In the genomic region with DNA sequence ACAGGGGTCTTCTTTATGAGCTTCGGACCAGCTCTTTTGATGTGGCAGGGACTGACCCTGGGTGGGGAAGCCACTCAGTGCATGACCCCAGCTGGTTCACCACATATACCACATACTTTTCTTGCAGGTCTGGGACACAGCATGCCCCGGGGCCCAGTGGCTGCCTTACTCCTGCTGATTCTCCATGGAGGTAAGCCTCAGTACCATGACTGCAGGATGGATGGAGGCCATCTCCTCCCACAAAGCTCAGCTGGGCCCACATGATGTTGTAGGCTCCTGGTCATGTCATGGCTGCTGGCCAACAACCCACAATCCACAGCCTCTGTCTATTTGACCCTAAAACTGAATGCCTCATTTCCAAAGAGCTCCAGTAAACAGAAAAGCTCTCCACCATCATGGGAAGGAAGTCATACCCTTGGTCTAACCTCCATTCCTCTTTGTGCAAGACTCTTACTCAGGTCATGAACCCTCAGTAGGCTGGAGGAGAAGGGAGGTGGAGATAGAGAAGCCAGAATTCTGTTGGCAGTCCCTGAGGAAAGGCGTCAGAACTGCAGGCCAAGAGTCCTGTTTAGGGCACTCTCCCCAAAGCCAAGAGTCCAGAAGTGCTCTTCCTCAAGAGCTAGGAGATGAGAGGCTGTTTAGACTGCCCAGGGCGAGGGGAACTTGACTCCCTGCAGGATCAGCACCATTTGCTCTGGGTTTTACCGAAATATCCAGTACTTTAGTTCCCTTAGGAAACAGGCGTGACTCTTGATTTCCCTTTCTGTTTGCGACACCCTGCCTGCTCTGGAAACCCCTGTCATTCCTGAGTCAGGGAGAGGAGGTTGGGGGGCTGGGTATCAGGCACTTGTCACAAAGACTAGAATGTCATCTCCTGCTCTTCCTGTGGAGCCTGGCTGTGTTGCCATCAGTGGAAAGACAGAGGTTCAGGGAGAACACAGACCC, we compare ENCODE assay signal across 22 mouse cellular contexts. TPM values are rescaled to one million over a fixed set of nuclear protein-coding genes. Genes with fewer than 3 reads are reported as not detected.
A peak's percentile ranks its signal among the peaks of the same experiment; 100 is the strongest.
DNase-seq lines count a peak whose midpoint lies in the region; ATAC-seq and TF ChIP-seq lines count a peak whose summit lies in the region.
"Had no signal": no experiment of that assay in that cellular context is flagged by ENCODE, and none has a peak within 500 bp of the region (broad histone marks: within the 10 kb centered on the region; RNA-seq: fewer than 3 reads in every experiment).

No protein-coding gene starts in this region.

- DNase-seq in liver, adult 2 months (ENCODE audit: extremely low read depth, low read depth, low spot score), result peak; percentile 36
- DNase-seq in 416B (ENCODE audit: low read depth), result peak; percentile 30
- DNase-seq in lung, postnatal 25 days (ENCODE audit: low spot score), result peak; percentile 51
- no peak for DNase-seq in T-cell, adult 2 months (ENCODE audit: low spot score)
- DNase-seq in gastrocnemius, postnatal 4 days (ENCODE audit: low spot score in 2 of 2), result no peak
- DNase-seq: adrenal gland, postnatal 10 days; cerebellum, adult 9-10 months; forebrain, postnatal 0 days; gastrocnemius, postnatal 25 days; kidney, adult 8-10 months; kidney, postnatal 14 days; liver; thymus, postnatal 14 days had no signal

- H3K9ac ChIP-seq in liver, adult 2 months (ENCODE audit: low read depth, low read length), result no peak overlapping the region
- no peak overlapping the region for H3K9ac ChIP-seq in liver, embryonic 12.5 days
- H3K9ac ChIP-seq: forebrain, postnatal 0 days; hindbrain, embryonic 15.5 days; midbrain, embryonic 12.5 days had no signal

- no peak for ATAC-seq in liver, embryonic 12.5 days
- ATAC-seq: activated CD4-positive, CD25-positive, alpha-beta regulatory T cell, adult 4 months; forebrain, postnatal 0 days had no signal

- H3K79me2 ChIP-seq in liver, adult 2 months (ENCODE audit: control insufficient read depth, insufficient read depth, low read length), result no peaks in the 10 kb centered on the region

- TF ChIP-seq POLR2A in liver, adult 2 months (IDR thresholded peaks at IDR 0.05; ENCODE audit: extremely low read depth, insufficient read depth, low read length), result no peak
- TF ChIP-seq POLR2A in bone marrow macrophage, adult 2 months (IDR thresholded peaks at IDR 0.05; ENCODE audit: borderline replicate concordance, low read depth, low read length), result no peak

- H3K4me1 ChIP-seq in liver, adult 2 months (ENCODE audit: control insufficient read depth, insufficient read depth, low read length), result no peaks in the 10 kb centered on the region
- H3K4me1 ChIP-seq in liver, embryonic 12.5 days, result no peaks in the 10 kb centered on the region
- peaks cover 29% of the 10 kb centered on the region for H3K4me1 ChIP-seq in bone marrow macrophage, adult 2 months (ENCODE audit: control insufficient read depth, insufficient read depth, low read length)
- H3K4me1 ChIP-seq: hindbrain, embryonic 15.5 days; midbrain, embryonic 12.5 days had no signal

- H3K27ac ChIP-seq in liver, adult 2 months (replicated peaks; ENCODE audit: insufficient read depth, low read depth, low read length), result peak overlapping the region; percentile 15; the same call in 1 of the 2 replicates
- H3K27ac ChIP-seq in liver, embryonic 12.5 days, result no peak overlapping the region
- peak overlapping the region; percentile 67 for H3K27ac ChIP-seq in bone marrow macrophage, adult 2 months (ENCODE audit: insufficient read depth, low read depth, low read length)
- H3K27ac ChIP-seq: forebrain, embryonic 10.5 days; heart, embryonic 10.5 days; hindbrain, embryonic 15.5 days; limb, embryonic 10.5 days; midbrain, embryonic 12.5 days had no signal

- no peaks in the 10 kb centered on the region for H3K9me3 ChIP-seq in liver, embryonic 12.5 days (replicated peaks)
- H3K9me3 ChIP-seq: forebrain, embryonic 10.5 days; G1E; heart, embryonic 10.5 days; hindbrain, embryonic 15.5 days; limb, embryonic 10.5 days; midbrain, embryonic 12.5 days had no signal

- WGBS in liver, adult 2 months, result 63% methylated on average over 7 of the region's 7 CpGs
- WGBS in liver, embryonic 12.5 days (ENCODE audit: insufficient replicate concordance), result 54% methylated on average over 7 of the region's 7 CpGs

- no peak overlapping the region for H3K4me3 ChIP-seq in liver, adult 2 months (ENCODE audit: insufficient read depth, low read depth, low read length)
- H3K4me3 ChIP-seq in liver, embryonic 12.5 days, result no peak overlapping the region
- H3K4me3 ChIP-seq in bone marrow macrophage, adult 2 months (ENCODE audit: insufficient read depth, low read length), result no peak overlapping the region
- H3K4me3 ChIP-seq: forebrain, embryonic 10.5 days; heart, embryonic 10.5 days; hindbrain, embryonic 15.5 days; limb, embryonic 10.5 days; midbrain, embryonic 12.5 days had no signal

- no peak overlapping the region for H3K4me2 ChIP-seq in liver, embryonic 12.5 days
- H3K4me2 ChIP-seq: hindbrain, embryonic 15.5 days; midbrain, embryonic 12.5 days had no signal

- H3K36me3 ChIP-seq in liver, adult 2 months (ENCODE audit: control insufficient read depth, insufficient read depth, low read length), result no peaks in the 10 kb centered on the region
- H3K36me3 ChIP-seq in liver, embryonic 12.5 days, result no peaks in the 10 kb centered on the region
- H3K36me3 ChIP-seq: forebrain, embryonic 10.5 days; G1E; heart, embryonic 10.5 days; hindbrain, embryonic 15.5 days; limb, embryonic 10.5 days; midbrain, embryonic 12.5 days had no signal

- no peaks in the 10 kb centered on the region for H3K27me3 ChIP-seq in liver, adult 2 months (ENCODE audit: control insufficient read depth, insufficient read depth, low read length)
- H3K27me3 ChIP-seq in liver, embryonic 12.5 days (replicated peaks), result no peaks in the 10 kb centered on the region
- H3K27me3 ChIP-seq: hindbrain, embryonic 15.5 days; midbrain, embryonic 12.5 days had no signal

- TF ChIP-seq CTCF in liver, adult 2 months (IDR thresholded peaks at IDR 0.05; ENCODE audit: low read depth, low read length), result no peak
- TF ChIP-seq CTCF in bone marrow macrophage, adult 2 months (IDR thresholded peaks at IDR 0.05; ENCODE audit: low read depth, low read length), result no peak

RNA-seq across cellular contexts. Expression of a gene that starts 19.8 kb away (rescaled TPM):
- 0.09 and 0.67 TPM in 2 replicates for total RNA-seq in liver, adult 2 months (2014; rRNA removed)
- polyA plus RNA-seq in liver, adult 2 months (2012; rRNA removed), result 0.62 and 1.2 TPM in 2 replicates
- polyA plus RNA-seq in liver, embryonic 12.5 days (2016; fragmentation: Nextera tagmentation; extraction: Ambion mirVana), result 1.1 and 1.4 TPM in 2 replicates
- 37.0 and 37.4 TPM in 2 replicates for polyA plus RNA-seq in bone marrow macrophage, adult 2 months (2012; ENCODE audit: insufficient read depth, insufficient read length, missing spikeins)
- total RNA-seq in gastrocnemius, postnatal 4 days (2021), result 1 to 10 TPM; 1.0 to 1.7 TPM

Comparison
In these comparisons a context has a peak if more than half of its experiments do, and no peak if none do; other contexts are left out.
1. DNase-seq: peak in liver, adult 2 months (single experiment), 416B (single experiment) and lung, postnatal 25 days (single experiment); none in T-cell, adult 2 months (single experiment) and gastrocnemius, postnatal 4 days (0 of 2).
2. RNA of a gene that starts 19.8 kb away (polyA plus RNA-seq): 37.0 to 37.4 TPM in bone marrow macrophage, adult 2 months; 0.62 to 1.2 TPM in liver, adult 2 months and 1.1 to 1.4 TPM in liver, embryonic 12.5 days; every median in the first group is over 10 times any median in the second.